Mouse (Mus musculus) C2C12 (cell line): ENCODE measurements around the gene Otulin. TPM values are rescaled to one million over a fixed set of nuclear protein-coding genes. Genes with fewer than 3 reads are reported as not detected.

Source experiments
- H3K27me3 ChIP-seq: one replicate; pipeline ENCODE4 v1.6.1; 2011; ENCODE audit not compliant: control insufficient read depth, insufficient read depth, insufficient read length
- H3K36me3 ChIP-seq: one replicate; pipeline ENCODE4 v1.6.1; 2011; ENCODE audit not compliant: control insufficient read depth, insufficient read depth
- H3K4me3 ChIP-seq: one replicate; pipeline ENCODE4 v1.5.1; 2011; ENCODE audit warnings: mild to moderate bottlenecking, control low read depth; ENCODE audit not compliant: poor library complexity, insufficient read depth, severe bottlenecking
- H3K79me2 ChIP-seq: one replicate; pipeline ENCODE4 v1.6.1; 2011; ENCODE audit not compliant: control insufficient read depth, insufficient read depth
- H3K79me3 ChIP-seq: one replicate; pipeline ENCODE4 v1.6.1; 2011; ENCODE audit warnings: low read depth, control low read depth
- H3ac ChIP-seq: one replicate; pipeline ENCODE3; 2011; ENCODE audit warnings: low read depth; ENCODE audit not compliant: control insufficient read depth, insufficient read length
- CEBPB ChIP-seq: IDR thresholded peaks from one replicate; pipeline ENCODE4 v1.6.1; 2011; ENCODE audit warnings: low read depth, mild to moderate bottlenecking, control low read depth, moderate library complexity
- CTCF ChIP-seq: IDR thresholded peaks from one replicate; pipeline ENCODE4 v1.5.1; 2011; ENCODE audit not compliant: control insufficient read depth, insufficient read depth, insufficient read length
- FOSL1 ChIP-seq: IDR thresholded peaks from one replicate; pipeline ENCODE4 v1.8.0; 2011; ENCODE audit warnings: mild to moderate bottlenecking, low read length; ENCODE audit not compliant: poor library complexity, insufficient read depth, severe bottlenecking
- MAX ChIP-seq: IDR thresholded peaks from one replicate; pipeline ENCODE4 v1.6.1; 2011; ENCODE audit warnings: mild to moderate bottlenecking, control low read depth
- MYOD1 ChIP-seq: IDR thresholded peaks from one replicate; pipeline ENCODE4 v1.6.1; 2011; ENCODE audit warnings: low read depth; ENCODE audit not compliant: control insufficient read depth, insufficient read length
- MYOG ChIP-seq: IDR thresholded peaks from one replicate; pipeline ENCODE4 v1.6.1; 2011; ENCODE audit not compliant: control insufficient read depth, insufficient read length; ENCODE audit errors: extremely low read depth
- USF1 ChIP-seq: IDR thresholded peaks from one replicate; pipeline ENCODE4 v1.6.1; 2011; ENCODE audit warnings: low read depth, mild to moderate bottlenecking, control low read depth, moderate library complexity
- polyA plus RNA-seq: library from polyadenylated mRNA; unstranded; fragments of >200 nt; fragmentation: generic; extraction: Trizol; gene quantifications from one replicate; pipeline ENCODE4 v1.2.1, GENCODE M21; 2012; ENCODE audit warnings: missing spikeins

Gene Otulin
- polyA plus RNA-seq, 1 experiment = 48.8 TPM

DNA sequence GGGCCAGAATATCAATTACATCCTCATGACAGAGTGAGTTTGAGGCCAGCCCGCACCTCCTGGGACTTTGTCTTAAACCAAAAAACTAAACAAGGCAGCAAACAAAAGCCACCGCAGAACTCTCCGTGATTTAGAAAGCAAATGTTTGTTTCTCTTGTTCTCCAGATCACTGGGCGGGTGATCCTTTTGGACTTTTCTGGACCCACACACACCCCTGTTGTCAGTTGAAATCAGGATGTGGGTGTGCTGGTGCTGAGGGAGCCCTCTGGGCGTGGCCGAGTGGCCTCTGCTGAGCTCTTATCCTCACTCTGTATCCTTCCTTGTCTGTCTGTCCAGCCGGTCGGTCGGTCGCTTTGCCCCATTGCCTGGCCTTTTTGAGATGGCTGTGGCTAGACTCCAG, 81.4 kb downstream of the Otulin start:
- H3K4me3 ChIP-seq = no peak overlapping the region
- H3K79me2 ChIP-seq = peaks cover 99% of the 10 kb centered on the region
- no peak for TF ChIP-seq MAX
- TF ChIP-seq CTCF = no peak
- TF ChIP-seq FOSL1 = no peak
- TF ChIP-seq MYOD1 = no peak
- no peak for TF ChIP-seq MYOG
- no peak for TF ChIP-seq CEBPB
- no peak for TF ChIP-seq USF1
- H3K36me3 ChIP-seq = peaks cover 99% of the 10 kb centered on the region
- H3K79me3 ChIP-seq = peaks cover 67% of the 10 kb centered on the region
- no peaks in the 10 kb centered on the region for H3K27me3 ChIP-seq
- no peak overlapping the region for H3ac ChIP-seq

DNA sequence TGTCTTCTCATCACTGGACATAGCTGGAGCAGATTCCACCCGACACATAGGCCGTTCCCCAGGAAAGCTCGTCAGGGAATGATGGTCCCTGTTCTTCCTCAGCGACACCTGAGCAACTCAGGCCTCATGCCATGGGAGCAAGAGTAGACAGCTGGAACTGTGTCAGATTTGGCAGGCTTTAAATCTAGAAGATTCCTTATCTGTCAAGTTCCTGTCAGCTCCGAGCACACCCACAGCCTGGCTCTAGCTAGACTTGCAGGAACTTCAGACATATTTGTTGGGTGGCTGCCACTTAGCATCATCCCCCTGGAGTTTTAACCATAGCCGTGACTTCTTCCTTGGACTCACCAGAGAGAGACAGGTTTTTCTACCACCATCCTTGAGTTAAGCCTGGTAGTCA, 82.4 kb downstream of the Otulin start:
- no peak overlapping the region for H3ac ChIP-seq
- H3K4me3 ChIP-seq = no peak overlapping the region
- H3K27me3 ChIP-seq = no peaks in the 10 kb centered on the region
- TF ChIP-seq USF1 (no peak), MAX (no peak), MYOD1 (no peak), CEBPB (no peak), FOSL1 (no peak), CTCF (no peak), MYOG (no peak)
- peaks cover 98% of the 10 kb centered on the region for H3K36me3 ChIP-seq
- peaks cover 77% of the 10 kb centered on the region for H3K79me3 ChIP-seq
- peaks cover 100% of the 10 kb centered on the region for H3K79me2 ChIP-seq

DNA sequence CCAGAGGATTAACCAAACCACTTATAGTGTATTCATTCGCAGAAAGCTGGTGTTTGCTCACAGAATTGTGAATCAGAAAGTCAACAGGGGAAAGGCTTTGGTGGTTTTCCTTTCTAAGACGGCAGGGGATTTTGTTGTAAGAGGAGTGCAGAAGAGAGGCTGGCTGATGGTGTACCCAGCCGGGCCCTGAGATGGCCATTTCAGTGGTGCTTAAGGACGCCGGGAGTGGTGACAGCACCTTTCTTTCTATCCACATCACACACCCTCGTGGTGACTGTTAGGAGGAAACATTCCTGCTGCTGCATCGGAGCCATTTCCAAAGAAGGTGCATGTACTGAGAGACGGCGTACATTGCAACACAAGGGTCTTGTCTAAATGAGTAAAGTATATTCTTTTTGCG, 85.3 kb downstream of the Otulin start:
- H3K27me3 ChIP-seq = no peaks in the 10 kb centered on the region
- peaks cover 83% of the 10 kb centered on the region for H3K79me3 ChIP-seq
- H3K79me2 ChIP-seq = peaks cover 100% of the 10 kb centered on the region
- H3K36me3 ChIP-seq = peaks cover 98% of the 10 kb centered on the region
- H3K4me3 ChIP-seq = no peak overlapping the region
- H3ac ChIP-seq = no peak overlapping the region
- TF ChIP-seq MYOG (no peak), CEBPB (no peak), USF1 (no peak), MAX (no peak), FOSL1 (no peak), CTCF (no peak), MYOD1 (no peak)

DNA sequence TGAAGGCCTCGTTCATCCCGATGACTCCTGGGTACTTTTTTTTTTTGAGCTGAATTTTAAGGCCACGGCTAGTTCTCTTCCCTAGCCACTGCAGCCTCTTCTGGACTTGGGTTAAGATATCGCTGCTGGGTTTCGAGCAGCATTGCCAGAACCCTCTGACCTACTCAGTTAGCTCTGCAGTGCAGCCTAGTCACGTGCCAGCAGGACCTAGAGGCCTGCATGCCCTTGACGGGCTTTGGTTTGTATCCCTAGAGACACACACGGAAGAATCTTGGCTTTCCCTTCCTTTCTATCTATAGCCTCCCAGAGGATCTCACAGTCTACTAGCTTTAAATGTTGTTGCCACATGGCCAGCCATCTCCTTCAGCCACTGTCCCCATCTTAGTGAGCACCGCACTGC, 90.7 kb downstream of the Otulin start:
- peaks cover 67% of the 10 kb centered on the region for H3K36me3 ChIP-seq
- peaks cover 94% of the 10 kb centered on the region for H3K79me3 ChIP-seq
- H3K4me3 ChIP-seq = no peak overlapping the region
- no peak for TF ChIP-seq MAX
- no peak for TF ChIP-seq CTCF
- TF ChIP-seq MYOD1 = no peak
- TF ChIP-seq MYOG = no peak
- no peak for TF ChIP-seq USF1
- no peak for TF ChIP-seq CEBPB
- no peak for TF ChIP-seq FOSL1
- peaks cover 100% of the 10 kb centered on the region for H3K79me2 ChIP-seq
- H3K27me3 ChIP-seq = no peaks in the 10 kb centered on the region
- H3ac ChIP-seq = no peak overlapping the region

DNA sequence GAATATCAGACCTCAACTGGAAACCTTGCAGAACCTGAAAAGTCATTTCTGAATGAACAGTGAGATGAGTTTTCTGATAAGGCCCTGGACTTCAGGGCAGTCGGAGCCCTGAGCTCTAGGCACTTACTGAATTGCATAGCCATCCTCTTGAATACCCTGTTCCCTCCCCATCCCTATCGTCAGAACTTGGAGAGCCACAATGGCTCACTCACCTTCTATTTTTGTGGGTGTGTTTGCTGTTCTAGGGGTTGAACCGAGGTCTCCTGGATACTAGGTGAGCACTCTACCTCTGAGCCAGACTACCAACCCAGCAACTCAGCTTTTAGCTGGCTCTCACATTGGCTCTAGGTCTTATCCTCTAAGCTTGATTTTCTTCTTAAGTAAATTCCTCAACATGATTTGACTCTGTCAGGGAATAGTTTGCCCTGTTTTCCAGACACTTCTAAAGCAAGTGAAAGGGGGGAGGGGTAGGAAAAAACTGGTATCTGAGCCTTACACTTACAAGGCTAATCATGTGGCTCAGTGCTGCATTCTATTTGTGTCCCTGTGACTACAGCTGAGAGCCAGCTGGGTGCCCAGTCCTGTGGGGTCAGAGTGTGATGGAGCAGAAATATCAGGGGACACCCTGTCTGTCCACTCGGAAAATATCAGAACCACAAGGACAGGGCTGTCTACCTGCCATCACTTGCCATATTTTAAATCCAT, 92.8 kb downstream of the Otulin start:
- Histone ChIP-seq H3K79me3 (peaks cover 97% of the 10 kb centered on the region), H3K79me2 (peaks cover 100% of the 10 kb centered on the region), H3ac (no peak overlapping the region), H3K27me3 (no peaks in the 10 kb centered on the region), H3K36me3 (peaks cover 54% of the 10 kb centered on the region), H3K4me3 (no peak overlapping the region)
- no peak for TF ChIP-seq USF1
- no peak for TF ChIP-seq MAX
- TF ChIP-seq MYOG = no peak
- no peak for TF ChIP-seq FOSL1
- TF ChIP-seq MYOD1 = no peak
- TF ChIP-seq CEBPB = no peak
- TF ChIP-seq CTCF = no peak

DNA sequence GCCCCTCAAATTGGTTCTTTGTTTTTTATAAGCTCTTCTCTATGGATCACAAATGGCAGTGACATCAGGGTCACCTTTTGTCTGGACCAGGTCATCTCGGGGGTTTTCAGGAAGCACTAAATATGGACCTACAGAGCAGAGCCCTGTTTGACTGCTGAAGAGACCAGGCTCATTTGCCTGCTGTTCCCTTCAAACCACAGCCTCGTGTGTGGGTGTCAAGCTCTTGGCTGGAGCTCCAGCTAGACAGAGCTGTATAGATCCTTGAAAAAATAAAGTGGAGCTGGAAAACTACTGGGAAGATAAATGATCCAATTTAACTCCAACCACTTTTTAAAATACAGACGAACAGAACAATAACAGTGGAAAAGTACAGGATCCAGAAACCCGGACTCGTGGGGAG, 93.7 kb downstream of the Otulin start:
- Histone ChIP-seq H3K27me3 (no peaks in the 10 kb centered on the region), H3ac (no peak overlapping the region), H3K79me2 (peaks cover 100% of the 10 kb centered on the region), H3K36me3 (peaks cover 49% of the 10 kb centered on the region), H3K79me3 (peaks cover 98% of the 10 kb centered on the region), H3K4me3 (no peak overlapping the region)
- TF ChIP-seq MYOG = no peak
- no peak for TF ChIP-seq FOSL1
- TF ChIP-seq MYOD1 = no peak
- TF ChIP-seq MAX = no peak
- no peak for TF ChIP-seq CTCF
- no peak for TF ChIP-seq CEBPB
- no peak for TF ChIP-seq USF1
